Mouse (Mus musculus) adrenal gland, adult 2 months (tissue): ENCODE measurements around the gene Dgkb. TPM values are rescaled to one million over a fixed set of nuclear protein-coding genes. Genes with fewer than 3 reads are reported as not detected.

Experiments used
- DNase-seq: peaks from one replicate; pipeline ENCODE4 v3.0.0; 2021
- polyA plus RNA-seq: library from polyadenylated mRNA; depleted of rRNA; stranded (reverse); fragments of >200 nt; gene quantifications from 2 replicates; pipeline ENCODE4 v1.2.3, GENCODE M21; 2012
- total RNA-seq, 2 experiments: library from RNA; stranded (reverse); gene quantifications; 2 replicates each; pipeline ENCODE4 v1.2.3; 2021

The Dgkb gene
- total and polyA plus RNA-seq, 3 experiments = 0.10 to 6.7 (median 4.6) TPM

- no peak for DNase-seq
These were observed 779.0 kb downstream of the Dgkb start for GRCm38 (mm10) chr12:38596416-38597062.

- DNase-seq = no peak
These were observed 780.6 kb downstream of the Dgkb start for GRCm38 (mm10) chr12:38598096-38598495.

- no peak for DNase-seq
These were observed 782.8 kb downstream of the Dgkb start for GRCm38 (mm10) chr12:38600165-38600845.

GRCm38 (mm10) chr12:38608104-38608503 is 790.6 kb downstream of the Dgkb start:
- no peak for DNase-seq

- no peak for DNase-seq
These were observed 850.7 kb downstream of the Dgkb start for GRCm38 (mm10) chr12:38668265-38668664.
